Mouse (Mus musculus): ENCODE measurements around the gene Wdr64.

The Wdr64 gene

GRCm38 (mm10) chr1:175698293-175698692 is at the start of gene Wdr64:
TSS of gene Wdr64 (plus strand) at chr1:175698593.
- no peak for DNase-seq (ENCODE audit: low read depth, low spot score)

- no peak for DNase-seq (ENCODE audit: low read depth, low spot score)
These were observed 49.8 kb upstream of the Wdr64 start for GRCm38 (mm10) chr1:175648615-175649014.

- no peak for DNase-seq (ENCODE audit: low read depth, low spot score)
These were observed 38.5 kb upstream of the Wdr64 start for GRCm38 (mm10) chr1:175659900-175660299.

GRCm38 (mm10) chr1:175668666-175669405 is 29.6 kb upstream of the Wdr64 start:
- DNase-seq (ENCODE audit: low read depth, low spot score): peak; percentile 52

- DNase-seq (ENCODE audit: low read depth, low spot score): no peak
These were observed 28.9 kb upstream of the Wdr64 start for GRCm38 (mm10) chr1:175669456-175669855.

- DNase-seq (ENCODE audit: low read depth, low spot score): no peak
These were observed 28.4 kb upstream of the Wdr64 start for GRCm38 (mm10) chr1:175670042-175670441.

- no peak for DNase-seq (ENCODE audit: low read depth, low spot score)
These were observed 26.8 kb upstream of the Wdr64 start for GRCm38 (mm10) chr1:175671626-175672025.

GRCm38 (mm10) chr1:175673563-175674325 is 24.6 kb upstream of the Wdr64 start:
- no peak for DNase-seq (ENCODE audit: low read depth, low spot score)

- no peak for DNase-seq (ENCODE audit: low read depth, low spot score)
These were observed 23.3 kb upstream of the Wdr64 start for GRCm38 (mm10) chr1:175675116-175675515.

- DNase-seq (ENCODE audit: low read depth, low spot score): no peak
These were observed 20.9 kb upstream of the Wdr64 start for GRCm38 (mm10) chr1:175677459-175677858.

GRCm38 (mm10) chr1:175680995-175681394 is 17.4 kb upstream of the Wdr64 start:
- no peak for DNase-seq (ENCODE audit: low read depth, low spot score)

GRCm38 (mm10) chr1:175691686-175692245 is 6.6 kb upstream of the Wdr64 start:
- DNase-seq (ENCODE audit: low read depth, low spot score): peak; percentile 5

GRCm38 (mm10) chr1:175692246-175692996 is 6.0 kb upstream of the Wdr64 start, which contains the start of the genes Opn3 and Chml:
TSS of gene Opn3 (minus strand) at chr1:175692776.
TSS of gene Chml (minus strand) at chr1:175692901.
- DNase-seq (ENCODE audit: low read depth, low spot score): peak; percentile 98

GRCm38 (mm10) chr1:175692997-175693361 is 5.4 kb upstream of the Wdr64 start:
- no peak for DNase-seq (ENCODE audit: low read depth, low spot score)

GRCm38 (mm10) chr1:175693429-175693960 is 4.9 kb upstream of the Wdr64 start:
- no peak for DNase-seq (ENCODE audit: low read depth, low spot score)

GRCm38 (mm10) chr1:175699375-175699774 is 982 bp downstream of the Wdr64 start:
- no peak for DNase-seq (ENCODE audit: low read depth, low spot score)

- DNase-seq (ENCODE audit: low read depth, low spot score): peak; percentile 9
These were observed 1.4 kb downstream of the Wdr64 start for GRCm38 (mm10) chr1:175699796-175700195.

- no peak for DNase-seq (ENCODE audit: low read depth, low spot score)
These were observed 2.8 kb downstream of the Wdr64 start for GRCm38 (mm10) chr1:175701145-175701544.

GRCm38 (mm10) chr1:175707599-175707998 is 9.2 kb downstream of the Wdr64 start:
- no peak for DNase-seq (ENCODE audit: low read depth, low spot score)

GRCm38 (mm10) chr1:175708013-175708412 is 9.6 kb downstream of the Wdr64 start:
- DNase-seq (ENCODE audit: low read depth, low spot score): no peak

- no peak for DNase-seq (ENCODE audit: low read depth, low spot score)
These were observed 14.0 kb downstream of the Wdr64 start for GRCm38 (mm10) chr1:175712338-175712909.

Measured in forelimb bud, embryonic 11.5 days (tissue).